Mouse (Mus musculus): Measurements from ENCODE around the gene Itga3.

The Itga3 gene

GRCm38 (mm10) chr11:95069226-95069957 is 7.2 kb downstream of the Itga3 start:
- no peak for DNase-seq

GRCm38 (mm10) chr11:95056768-95057501 is 19.7 kb downstream of the Itga3 start:
- DNase-seq = no peak

- no peak for DNase-seq
Measured at GRCm38 (mm10) chr11:95053062-95053461, 23.5 kb downstream of the Itga3 start.

GRCm38 (mm10) chr11:95046980-95047680 is 29.5 kb downstream of the Itga3 start:
- DNase-seq = no peak

- no peak for DNase-seq
Measured at GRCm38 (mm10) chr11:95044185-95044870, 32.3 kb downstream of the Itga3 start.

- DNase-seq = no peak
Measured at GRCm38 (mm10) chr11:95043608-95044007, 33.0 kb downstream of the Itga3 start.

GRCm38 (mm10) chr11:95043060-95043459 is 33.5 kb downstream of the Itga3 start:
- no peak for DNase-seq

GRCm38 (mm10) chr11:95042096-95042495 is 34.5 kb downstream of the Itga3 start:
- DNase-seq = peak; percentile 82

GRCm38 (mm10) chr11:95041139-95041609 is 35.4 kb downstream of the Itga3 start, which contains the start of gene Pdk2:
Gene Pdk2, minus strand, starts transcription at chr11:95041354.
- peak; percentile 97 for DNase-seq

- peak; percentile 45 for DNase-seq
Measured at GRCm38 (mm10) chr11:95040491-95041138, 36.0 kb downstream of the Itga3 start.

- DNase-seq = no peak
Measured at GRCm38 (mm10) chr11:95039766-95040165, 36.8 kb downstream of the Itga3 start.

GRCm38 (mm10) chr11:95038818-95039655 is 37.6 kb downstream of the Itga3 start:
- DNase-seq = no peak

- no peak for DNase-seq
Measured at GRCm38 (mm10) chr11:95038156-95038817, 38.3 kb downstream of the Itga3 start.

GRCm38 (mm10) chr11:95037306-95037705 is 39.3 kb downstream of the Itga3 start:
- DNase-seq = no peak

GRCm38 (mm10) chr11:95036521-95036920 is 40.1 kb downstream of the Itga3 start:
- DNase-seq = no peak

- DNase-seq = peak; percentile 54
Measured at GRCm38 (mm10) chr11:95034902-95035301, 41.7 kb downstream of the Itga3 start.

- DNase-seq = no peak
Measured at GRCm38 (mm10) chr11:95033617-95034016, 43.0 kb downstream of the Itga3 start.

GRCm38 (mm10) chr11:95032945-95033344 is 43.7 kb downstream of the Itga3 start:
- DNase-seq = no peak

GRCm38 (mm10) chr11:95027850-95028470 is 48.6 kb downstream of the Itga3 start:
- no peak for DNase-seq

GRCm38 (mm10) chr11:95026849-95027248 is 49.8 kb downstream of the Itga3 start:
- DNase-seq = no peak
